Mouse (Mus musculus) erythroblast, embryonic 14.5 days (primary cell): Measurements from ENCODE around the gene Ttc19. TPM values are rescaled to one million over a fixed set of nuclear protein-coding genes. Genes with fewer than 3 reads are reported as not detected.
"Not testable (repeated sequence)": the region's sequence is repeated elsewhere in the genome, so short reads cannot be mapped to it uniquely, and the experiment has no call there.

Source experiments
- H3K27me3 ChIP-seq: 2 replicates; pipeline ENCODE4 v1.6.1; 2012; ENCODE audit warnings: inconsistent platforms; ENCODE audit not compliant: control insufficient read depth
- H3K36me3 ChIP-seq: 2 replicates; pipeline ENCODE4 v1.6.1; 2012; ENCODE audit warnings: mild to moderate bottlenecking, inconsistent platforms; ENCODE audit not compliant: control insufficient read depth
- H3K4me1 ChIP-seq: 2 replicates; pipeline ENCODE4 v1.6.1; 2012; ENCODE audit warnings: inconsistent platforms; ENCODE audit not compliant: control insufficient read depth
- H3K4me3 ChIP-seq: replicated peaks from 2 replicates; pipeline ENCODE3; 2012; ENCODE audit warnings: moderate library complexity, mild to moderate bottlenecking, inconsistent platforms
- H3K9me3 ChIP-seq: 2 replicates; pipeline ENCODE4 v1.6.1; 2012; ENCODE audit warnings: low read length, inconsistent platforms, mixed read lengths; ENCODE audit not compliant: control insufficient read depth
- GATA1 ChIP-seq: IDR thresholded peaks from 2 replicates; pipeline ENCODE4 v1.6.1; 2012; ENCODE audit warnings: low read length, inconsistent platforms, mixed read lengths
- TAL1 ChIP-seq: IDR thresholded peaks from 3 replicates; pipeline ENCODE4 v1.6.1; 2012; ENCODE audit warnings: low read length, inconsistent platforms, mixed read lengths
- polyA plus RNA-seq: library from polyadenylated mRNA; stranded (reverse); fragments of >175 nt; gene quantifications from 2 replicates; pipeline ENCODE4 v1.2.3, GENCODE M21; 2012

Gene Ttc19
- polyA plus RNA-seq, 1 experiment: 0.10 TPM

DNA sequence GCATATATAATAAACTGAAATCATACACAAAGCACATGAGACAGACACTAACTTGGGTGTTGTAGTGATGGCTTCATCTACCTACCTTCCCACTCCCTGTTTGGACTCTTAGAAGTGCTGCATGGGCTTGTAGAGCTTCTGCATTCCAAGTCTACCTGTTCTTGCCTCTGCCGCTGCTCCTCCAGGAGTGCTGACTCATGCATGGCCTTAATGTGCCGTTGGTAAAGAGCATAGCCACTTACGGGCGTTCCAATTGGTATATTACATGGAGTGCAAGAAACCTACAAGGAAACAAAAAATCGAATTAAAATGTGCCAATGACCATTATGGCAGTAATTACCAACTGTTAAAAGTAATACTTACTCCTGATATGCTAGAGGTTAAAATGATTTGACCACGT, 85.6 kb downstream of the Ttc19 start:
- no peaks in the 10 kb centered on the region for H3K27me3 ChIP-seq
- H3K36me3 ChIP-seq: peaks cover 79% of the 10 kb centered on the region
- H3K4me1 ChIP-seq: no peaks in the 10 kb centered on the region
- no peak overlapping the region for H3K4me3 ChIP-seq
- H3K9me3 ChIP-seq: no peaks in the 10 kb centered on the region
- no peak for TF ChIP-seq TAL1
- no peak for TF ChIP-seq GATA1

DNA sequence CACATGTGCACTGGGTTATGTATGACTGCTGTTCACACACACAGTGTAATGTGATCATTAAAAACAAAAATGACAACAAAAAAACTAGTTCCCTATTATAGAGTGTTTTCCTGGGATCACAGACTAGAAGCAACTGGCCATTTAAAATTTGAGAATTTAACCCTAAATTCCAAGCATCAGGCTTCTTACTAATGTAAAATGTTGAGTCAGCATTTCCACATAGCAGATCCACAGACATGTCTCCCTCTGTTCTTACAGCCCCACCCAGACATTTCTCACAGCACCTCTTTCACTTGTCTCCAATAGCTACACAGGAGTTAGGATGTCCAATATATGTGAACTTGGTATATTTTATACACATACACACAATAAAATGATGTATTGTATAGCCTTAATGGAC, 88.7 kb downstream of the Ttc19 start:
- Histone ChIP-seq H3K9me3 (no peaks in the 10 kb centered on the region), H3K27me3 (no peaks in the 10 kb centered on the region), H3K4me3 (no peak overlapping the region), H3K4me1 (no peaks in the 10 kb centered on the region), H3K36me3 (peaks cover 85% of the 10 kb centered on the region)
- TF ChIP-seq GATA1 (no peak), TAL1 (no peak)

DNA sequence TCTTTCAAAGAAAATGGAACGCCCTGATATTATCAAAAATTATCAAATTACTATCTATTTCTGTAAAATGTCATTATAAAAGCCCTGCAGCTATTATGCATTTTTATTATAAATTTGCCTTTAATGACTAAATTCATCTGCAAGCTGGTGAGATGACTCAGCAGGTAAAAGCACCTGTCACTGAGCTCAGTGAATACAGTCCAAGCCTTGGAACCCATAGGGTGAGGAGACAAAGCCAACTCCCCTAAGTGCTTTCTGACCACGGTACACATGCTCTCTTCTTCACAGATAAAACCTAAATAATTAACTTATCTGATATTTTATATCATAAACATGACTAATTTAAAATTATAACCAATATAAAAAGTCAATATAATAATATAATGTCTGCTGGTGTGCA, 90.5 kb downstream of the Ttc19 start:
- Histone ChIP-seq H3K4me3 (no peak overlapping the region), H3K9me3 (no peaks in the 10 kb centered on the region), H3K27me3 (no peaks in the 10 kb centered on the region), H3K36me3 (peaks cover 84% of the 10 kb centered on the region), H3K4me1 (no peaks in the 10 kb centered on the region)
- TF ChIP-seq GATA1: no peak
- no peak for TF ChIP-seq TAL1

DNA sequence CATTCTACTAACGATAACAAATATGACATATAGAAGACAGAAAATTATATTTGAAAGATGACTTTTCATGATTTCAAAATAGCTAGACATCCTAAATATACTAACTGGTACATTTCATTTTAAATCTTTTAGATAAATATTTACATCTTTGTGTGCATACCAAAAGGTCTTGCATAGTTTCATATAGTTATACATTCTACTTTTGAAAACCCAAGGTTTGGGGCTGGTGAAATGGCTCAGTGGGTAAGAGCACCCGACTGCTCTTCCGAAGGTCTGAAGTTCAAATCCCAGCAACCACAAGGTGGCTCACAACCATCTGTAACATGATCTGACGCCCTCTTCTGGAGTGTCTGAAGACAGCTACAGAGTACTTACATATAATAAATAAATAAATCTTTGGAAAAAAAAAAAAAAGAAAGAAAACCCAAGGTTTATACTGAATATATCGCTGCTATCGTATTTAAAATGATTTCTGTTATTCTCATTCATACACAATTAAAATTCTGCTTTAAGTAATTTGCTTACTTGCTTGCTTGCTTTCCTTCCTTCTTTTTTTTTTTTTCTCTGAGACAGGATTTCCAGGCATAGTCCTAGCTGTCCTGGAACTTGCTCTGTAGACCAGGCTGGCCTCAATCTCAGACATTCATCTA, 96.1 kb downstream of the Ttc19 start:
- peaks cover 81% of the 10 kb centered on the region for H3K36me3 ChIP-seq
- H3K9me3 ChIP-seq, H3K27me3 ChIP-seq, H3K4me3 ChIP-seq, H3K4me1 ChIP-seq: not testable (repeated sequence)

Other genes with a start within 250 kb of the Ttc19 start
- gene Adora2b, start 32.5 kb upstream of the Ttc19 start, polyA plus RNA-seq: 0.06 and 0.09 TPM in 2 replicates
- gene Zswim7, start 98 bp upstream of the Ttc19 start, polyA plus RNA-seq: 0.18 and 0.19 TPM in 2 replicates
- 0.11 and 0.21 TPM in 2 replicates for gene Pigl, start 177.0 kb downstream of the Ttc19 start, polyA plus RNA-seq
- 8.1 and 11.7 TPM in 2 replicates for gene Ncor1, start 177.1 kb downstream of the Ttc19 start, polyA plus RNA-seq